Mouse (Mus musculus) brown adipose tissue, adult 24 weeks (tissue): ENCODE data around the gene Actl7a. TPM values are rescaled to one million over a fixed set of nuclear protein-coding genes. Genes with fewer than 3 reads are reported as not detected.

ENCODE experiments used
- H3K27ac ChIP-seq: fragments of 200-500 bp; replicated peaks from 2 replicates; pipeline ENCODE4 v1.5.1; 2012; ENCODE audit warnings: low read depth, mild to moderate bottlenecking, low read length
- H3K4me1 ChIP-seq: fragments of 200-500 bp; 2 replicates; pipeline ENCODE4 v1.6.1; 2012; ENCODE audit warnings: low read length, mixed read lengths; ENCODE audit not compliant: control insufficient read depth, insufficient read depth, insufficient read length
- H3K4me3 ChIP-seq: fragments of 200-500 bp; 2 replicates; pipeline ENCODE4 v1.5.1; 2012; ENCODE audit warnings: low read depth, mild to moderate bottlenecking, low read length, moderate library complexity; ENCODE audit not compliant: insufficient read depth
- polyA plus RNA-seq: library from polyadenylated mRNA; stranded (reverse); fragments of >200 nt; gene quantifications from 2 replicates; pipeline ENCODE4 v1.2.4, GENCODE M21; 2012; ENCODE audit not compliant: missing spikeins, insufficient read depth, insufficient read length

The Actl7a gene
- not detected in 2 replicates for polyA plus RNA-seq

GRCm38 (mm10) chr4:56743363-56744195 lies at the start of gene Actl7a:
Gene Actl7a (plus strand): TSS chr4:56743413.
- Histone ChIP-seq H3K4me1 (no peaks in the 10 kb centered on the region), H3K27ac (no peak within 1 kb of the TSS), H3K4me3 (no peak within 1 kb of the TSS)

GRCm38 (mm10) chr4:56696401-56696800 lies 46.8 kb upstream of the Actl7a start:
- no peak overlapping the region for H3K27ac ChIP-seq
- H3K4me3 ChIP-seq, result no peak overlapping the region
- no peaks in the 10 kb centered on the region for H3K4me1 ChIP-seq

GRCm38 (mm10) chr4:56698671-56699070 lies 44.5 kb upstream of the Actl7a start:
- 0 out of 2 replicates have a peak overlapping the region, but pooled peaks have one; percentile 33 for H3K27ac ChIP-seq

GRCm38 (mm10) chr4:56702234-56702633 lies 41.0 kb upstream of the Actl7a start:
- Histone ChIP-seq H3K27ac (no peak overlapping the region; the same call in 1 of the 2 replicates), H3K4me3 (no peak overlapping the region), H3K4me1 (no peaks in the 10 kb centered on the region)

More at GRCm38 (mm10) chr4:56698671-56699070, 44.5 kb upstream of the Actl7a start:
- Histone ChIP-seq H3K4me3 (no peak overlapping the region), H3K4me1 (no peaks in the 10 kb centered on the region)

GRCm38 (mm10) chr4:56713155-56713554 lies 30.1 kb upstream of the Actl7a start:
- H3K4me1 ChIP-seq, result no peaks in the 10 kb centered on the region
- no peak overlapping the region for H3K27ac ChIP-seq
- no peak overlapping the region for H3K4me3 ChIP-seq

GRCm38 (mm10) chr4:56716801-56717200 lies 26.4 kb upstream of the Actl7a start:
- no peak overlapping the region for H3K27ac ChIP-seq
- H3K4me3 ChIP-seq, result no peak overlapping the region
- H3K4me1 ChIP-seq, result no peaks in the 10 kb centered on the region

- Histone ChIP-seq H3K27ac (no peak overlapping the region), H3K4me3 (no peak overlapping the region), H3K4me1 (no peaks in the 10 kb centered on the region)
Observed at GRCm38 (mm10) chr4:56717932-56718331, 25.3 kb upstream of the Actl7a start.

GRCm38 (mm10) chr4:56718573-56719442 lies 24.4 kb upstream of the Actl7a start:
- Histone ChIP-seq H3K27ac (no peak overlapping the region), H3K4me1 (no peaks in the 10 kb centered on the region), H3K4me3 (no peak overlapping the region)

GRCm38 (mm10) chr4:56719456-56719855 lies 23.8 kb upstream of the Actl7a start:
- Histone ChIP-seq H3K4me1 (no peaks in the 10 kb centered on the region), H3K27ac (no peak overlapping the region), H3K4me3 (no peak overlapping the region)

GRCm38 (mm10) chr4:56720403-56720802 lies 22.8 kb upstream of the Actl7a start:
- H3K4me3 ChIP-seq, result no peak overlapping the region
- no peaks in the 10 kb centered on the region for H3K4me1 ChIP-seq
- H3K27ac ChIP-seq, result no peak overlapping the region

GRCm38 (mm10) chr4:56721469-56721868 lies 21.7 kb upstream of the Actl7a start:
- Histone ChIP-seq H3K4me3 (no peak overlapping the region), H3K4me1 (no peaks in the 10 kb centered on the region), H3K27ac (no peak overlapping the region)

GRCm38 (mm10) chr4:56722346-56722745 lies 20.9 kb upstream of the Actl7a start:
- Histone ChIP-seq H3K27ac (no peak overlapping the region), H3K4me1 (no peaks in the 10 kb centered on the region)

GRCm38 (mm10) chr4:56723237-56723636 lies 20.0 kb upstream of the Actl7a start:
- no peaks in the 10 kb centered on the region for H3K4me1 ChIP-seq
- H3K4me3 ChIP-seq, result no peak overlapping the region
- no peak overlapping the region for H3K27ac ChIP-seq

More at GRCm38 (mm10) chr4:56722346-56722745, 20.9 kb upstream of the Actl7a start:
- no peak overlapping the region for H3K4me3 ChIP-seq

GRCm38 (mm10) chr4:56725839-56726238 lies 17.4 kb upstream of the Actl7a start:
- no peak overlapping the region for H3K4me3 ChIP-seq
- H3K27ac ChIP-seq, result no peak overlapping the region
- no peaks in the 10 kb centered on the region for H3K4me1 ChIP-seq

- Histone ChIP-seq H3K27ac (no peak within 1 kb of the TSS), H3K4me1 (no peaks in the 10 kb centered on the region), H3K4me3 (no peak within 1 kb of the TSS)
Observed at GRCm38 (mm10) chr4:56740020-56740485, 3.2 kb upstream of the Actl7a start, which contains the start of gene Gm26657. Gene Gm26657 (plus strand): TSS chr4:56740070.
